In genomic region chr6:137455537-137456041, GRCm38 (mm10) we compare ENCODE assay signal across 8 mouse cellular contexts.
DNase-seq lines count a peak whose midpoint lies in the region; ATAC-seq and TF ChIP-seq lines count a peak whose summit lies in the region.

No protein-coding gene starts in this region.

- WGBS in forebrain, embryonic 16.5 days: 7% methylated on average over 10 of the region's 10 CpGs
- WGBS in lung, postnatal 0 days: 14% methylated on average over 10 of the region's 10 CpGs

- POLR2A ChIA-PET in Patski (lab: Charles Lee): interaction anchor here (0.6 to 0.9 kb wide), 2 partner anchors 204 to 279 kb away, joined by 3 read pairs; no protein-coding TSS in a partner anchor

- CTCF ChIA-PET in Patski (lab: Charles Lee): interaction anchor here (0.7 to 1.9 kb wide), 18 partner anchors 9 to 279 kb away, joined by 3 to 11 read pairs (median 4); partner anchors contain the start of gene Strap

- peak; percentile 89 for TF ChIP-seq CTCF in Patski (IDR thresholded peaks at IDR 0.05)
- TF ChIP-seq CTCF in layer of hippocampus, adult 2 months (conservative IDR thresholded peaks at IDR 0.05): peak; percentile 95
- TF ChIP-seq CTCF in lung, postnatal 0 days (IDR thresholded peaks at IDR 0.05): peak; percentile 96

- H3K27ac ChIP-seq in forebrain, embryonic 16.5 days (ENCODE audit: low read length): no peak overlapping the region
- H3K27ac ChIP-seq in layer of hippocampus, adult 2 months: no peak overlapping the region
- no peak overlapping the region for H3K27ac ChIP-seq in lung, postnatal 0 days (ENCODE audit: low read length)

- no peaks in the 10 kb centered on the region for H3K4me1 ChIP-seq in forebrain, embryonic 16.5 days (replicated peaks; ENCODE audit: control insufficient read depth, insufficient read depth, low read length)
- H3K4me1 ChIP-seq in lung, postnatal 0 days (ENCODE audit: insufficient read depth, low read depth, low read length): no peaks in the 10 kb centered on the region

- no peak overlapping the region for H3K4me3 ChIP-seq in forebrain, embryonic 16.5 days (replicated peaks; ENCODE audit: low read length)
- no peak overlapping the region for H3K4me3 ChIP-seq in layer of hippocampus, adult 2 months
- no peak overlapping the region for H3K4me3 ChIP-seq in lung, postnatal 0 days (ENCODE audit: low read depth, low read length)

- no peaks in the 10 kb centered on the region for H3K27me3 ChIP-seq in Patski
- no peaks in the 10 kb centered on the region for H3K27me3 ChIP-seq in forebrain, embryonic 16.5 days (replicated peaks; ENCODE audit: control insufficient read depth, insufficient read depth, low read length)
- no peaks in the 10 kb centered on the region for H3K27me3 ChIP-seq in lung, postnatal 0 days (replicated peaks; ENCODE audit: insufficient read depth, low read length)

- no peaks in the 10 kb centered on the region for H3K9me3 ChIP-seq in forebrain, embryonic 16.5 days (ENCODE audit: control insufficient read depth, low read length)
- H3K9me3 ChIP-seq in lung, postnatal 0 days (ENCODE audit: low read length): no peaks in the 10 kb centered on the region

- H3K36me3 ChIP-seq in forebrain, embryonic 16.5 days (ENCODE audit: control insufficient read depth, insufficient read depth): no peaks in the 10 kb centered on the region
- no peaks in the 10 kb centered on the region for H3K36me3 ChIP-seq in lung, postnatal 0 days (ENCODE audit: insufficient read depth, low read length)

- TF ChIP-seq EP300 in lung, postnatal 0 days (IDR thresholded peaks at IDR 0.05): no peak

- no peak overlapping the region for H3K9ac ChIP-seq in forebrain, embryonic 16.5 days (replicated peaks; ENCODE audit: low read depth, low read length)
- H3K9ac ChIP-seq in lung, postnatal 0 days (replicated peaks; ENCODE audit: low read depth): no peak overlapping the region

- peak; percentile 94 for ATAC-seq in Patski
- ATAC-seq in forebrain, embryonic 16.5 days: peak; percentile 89
- ATAC-seq in lung, postnatal 0 days: peak; percentile 82

- DNase-seq in Patski (ENCODE audit: low read depth, low spot score): no peak
- peak; percentile 28 to 47 for DNase-seq in cerebellum, adult 18-20 months
- DNase-seq in heart, postnatal 4 days: peak; percentile 55
- DNase-seq in layer of hippocampus, adult 2 months (ENCODE audit: low spot score in 2 of 2): peak; percentile 23 to 60
- DNase-seq in lung, postnatal 0 days (ENCODE audit: low spot score): peak; percentile 90
- DNase-seq in ovary, postnatal 10 days (ENCODE audit: low spot score): peak; percentile 15
- DNase-seq in spleen, adult 12 weeks (ENCODE audit: low spot score): no peak

- in situ Hi-C loops in Patski (cut with MboI; ENCODE audit: low pct_unique_long_range_greater_than_20kb): no loop called here

- no peak overlapping the region for H3K4me2 ChIP-seq in forebrain, embryonic 16.5 days (ENCODE audit: low read length)
- H3K4me2 ChIP-seq in lung, postnatal 0 days (replicated peaks; ENCODE audit: low read depth, low read length): no peak overlapping the region

Comparison
In these comparisons a context has a peak if more than half of its experiments do, and no peak if none do; other contexts are left out.
1. DNase-seq: peak in cerebellum, adult 18-20 months (2 of 2), heart, postnatal 4 days (single experiment), layer of hippocampus, adult 2 months (2 of 2), lung, postnatal 0 days (single experiment) and ovary, postnatal 10 days (single experiment); none in Patski (single experiment) and spleen, adult 12 weeks (single experiment).
2. Peak in every context shown above with its lines, with median percentiles within 50 percentile points of each other: ATAC-seq and CTCF ChIP-seq.